21 mouse cellular contexts compared by ENCODE assay signal in the genomic region with DNA sequence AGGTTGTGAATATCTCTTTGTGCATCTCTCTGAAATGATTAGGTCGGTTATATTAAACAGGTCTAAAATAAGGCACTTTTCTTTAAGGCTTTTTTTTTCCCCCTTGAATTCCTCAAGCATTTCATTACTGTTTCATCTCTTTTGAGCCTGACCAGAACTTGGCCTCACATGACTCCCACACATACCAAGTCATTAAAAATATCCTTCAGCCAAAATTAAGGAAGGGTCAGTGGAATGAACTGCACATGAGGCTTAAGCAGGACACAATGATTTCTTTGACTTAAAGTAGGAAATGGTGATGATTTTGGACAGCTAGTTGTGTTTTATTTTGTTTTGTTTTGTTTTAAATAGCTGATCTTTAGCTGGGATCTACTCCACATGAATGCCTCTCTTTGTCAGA.
"Had no signal": no experiment of that assay in that cellular context is flagged by ENCODE, and none has a peak within 500 bp of the region (broad histone marks: within the 10 kb centered on the region; RNA-seq: fewer than 3 reads in every experiment).

No protein-coding gene starts in this region.

- H3K27me3 ChIP-seq: lung, embryonic 15.5 days; megakaryocyte, embryonic 14.5 days; midbrain, embryonic 13.5 days; midbrain, embryonic 15.5 days; neural tube, embryonic 13.5 days; neural tube, embryonic 15.5 days had no signal

- DNase-seq: lung, adult 2 months; lung, postnatal 14 days; lung, postnatal 36 days; retina, postnatal 1 day; right cerebral cortex, adult 18-20 months; right cerebral cortex, postnatal 25 days; right cerebral cortex, postnatal 4 days; spleen, adult 18-20 months; thymus, adult 18-20 months; thymus, postnatal 25 days; thymus, postnatal 4 days had no signal

- H3K4me1 ChIP-seq: lung, embryonic 15.5 days; megakaryocyte, embryonic 14.5 days; midbrain, embryonic 13.5 days; midbrain, embryonic 15.5 days; neural tube, embryonic 13.5 days; neural tube, embryonic 15.5 days had no signal

- H3K9me3 ChIP-seq: lung, embryonic 15.5 days; megakaryocyte, embryonic 14.5 days; midbrain, embryonic 13.5 days; midbrain, embryonic 15.5 days; neural tube, embryonic 13.5 days; neural tube, embryonic 15.5 days had no signal

- H3K4me2 ChIP-seq: lung, embryonic 15.5 days; midbrain, embryonic 11.5 days; midbrain, embryonic 13.5 days; midbrain, embryonic 15.5 days; neural tube, embryonic 13.5 days; neural tube, embryonic 15.5 days had no signal

- H3K27ac ChIP-seq: lung, embryonic 15.5 days; macrophage; midbrain, embryonic 13.5 days; midbrain, embryonic 15.5 days; neural tube, embryonic 13.5 days; neural tube, embryonic 15.5 days had no signal

- ATAC-seq: lung, postnatal 0 days; midbrain, embryonic 13.5 days; midbrain, embryonic 15.5 days had no signal

- H3K36me3 ChIP-seq: lung, embryonic 15.5 days; midbrain, embryonic 13.5 days; midbrain, embryonic 15.5 days; neural tube, embryonic 13.5 days; neural tube, embryonic 15.5 days had no signal

- H3K9ac ChIP-seq: lung, embryonic 15.5 days; midbrain, embryonic 13.5 days; midbrain, embryonic 15.5 days; neural tube, embryonic 13.5 days; neural tube, embryonic 15.5 days had no signal

- H3K4me3 ChIP-seq: lung, embryonic 15.5 days; megakaryocyte, embryonic 14.5 days; midbrain, embryonic 13.5 days; midbrain, embryonic 15.5 days; myocyte; neural tube, embryonic 13.5 days; neural tube, embryonic 15.5 days had no signal
